11 mouse cellular contexts compared by ENCODE assay signal in the genomic region with DNA sequence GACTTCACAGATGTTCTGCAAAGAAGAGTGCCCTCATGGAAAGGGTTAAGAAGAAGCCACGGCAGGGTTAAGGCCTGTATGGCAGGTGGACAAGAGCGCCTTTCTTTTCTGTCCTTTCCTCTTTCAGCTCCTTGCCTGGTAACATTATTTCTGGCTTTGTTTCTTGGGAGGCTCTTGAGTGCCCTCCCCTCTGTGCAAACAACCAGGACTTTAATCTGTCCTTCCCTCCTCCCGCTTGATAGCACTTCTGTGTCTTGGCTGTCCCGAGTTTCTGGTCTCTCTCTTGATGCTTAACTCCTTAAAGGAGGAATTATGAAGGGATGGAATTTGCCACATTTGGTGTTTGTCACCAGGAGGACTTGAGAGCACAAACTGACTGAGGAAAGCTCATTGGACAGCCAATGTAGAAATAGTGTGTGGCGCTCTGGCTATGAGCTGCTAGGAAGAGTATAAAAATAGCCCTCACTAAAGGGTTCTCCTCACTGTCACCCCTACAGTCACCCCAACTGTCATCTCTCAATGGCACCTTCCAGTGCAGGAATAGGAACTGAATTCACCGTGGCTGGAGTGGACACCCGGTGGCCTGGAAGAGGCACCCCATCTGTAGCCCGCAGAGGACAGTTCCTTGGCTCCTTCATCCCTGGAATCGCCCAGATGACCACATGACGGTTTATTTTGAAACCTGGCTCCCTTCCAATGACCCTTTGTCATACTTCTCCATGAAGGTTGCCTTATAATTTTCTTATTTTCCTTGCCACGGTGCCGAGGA. TPM values are rescaled to one million over a fixed set of nuclear protein-coding genes. Genes with fewer than 3 reads are reported as not detected.
A peak's percentile ranks its signal among the peaks of the same experiment; 100 is the strongest.
DNase-seq lines count a peak whose midpoint lies in the region; ATAC-seq and TF ChIP-seq lines count a peak whose summit lies in the region.
"Had no signal": no experiment of that assay in that cellular context is flagged by ENCODE, and none has a peak within 500 bp of the region (broad histone marks: within the 10 kb centered on the region; RNA-seq: fewer than 3 reads in every experiment).

No protein-coding gene starts in this region.

- WGBS in kidney, embryonic 15.5 days: 72% methylated on average over 12 of the region's 12 CpGs
- 30% methylated on average over 12 of the region's 12 CpGs for WGBS in heart, postnatal 0 days
- WGBS in stomach, postnatal 0 days: 50% methylated on average over 12 of the region's 12 CpGs
- WGBS in midbrain, embryonic 14.5 days: 81% methylated on average over 12 of the region's 12 CpGs
- WGBS in forebrain, embryonic 10.5 days: 85% methylated on average over 12 of the region's 12 CpGs

- H3K4me1 ChIP-seq in kidney, embryonic 15.5 days: no peaks in the 10 kb centered on the region
- H3K4me1 ChIP-seq in heart, postnatal 0 days (ENCODE audit: control insufficient read depth, insufficient read depth): peaks cover 17% of the 10 kb centered on the region
- H3K4me1 ChIP-seq in stomach, postnatal 0 days (replicated peaks; ENCODE audit: control insufficient read depth, insufficient read depth): no peaks in the 10 kb centered on the region
- H3K4me1 ChIP-seq in midbrain, embryonic 14.5 days (ENCODE audit: control insufficient read depth, insufficient read depth, low read length): no peaks in the 10 kb centered on the region
- peaks cover under 1% of the 10 kb centered on the region; the same call in 1 of the 2 replicates for H3K4me1 ChIP-seq in forebrain, embryonic 10.5 days
- H3K4me1 ChIP-seq: embryonic facial prominence, embryonic 13.5 days had no signal

- H3K27me3 ChIP-seq in kidney, embryonic 15.5 days: no peaks in the 10 kb centered on the region
- no peaks in the 10 kb centered on the region for H3K27me3 ChIP-seq in heart, postnatal 0 days (ENCODE audit: control insufficient read depth, insufficient read depth, low read length)
- no peaks in the 10 kb centered on the region for H3K27me3 ChIP-seq in stomach, postnatal 0 days (ENCODE audit: control insufficient read depth, insufficient read depth, low read length)
- H3K27me3 ChIP-seq in midbrain, embryonic 14.5 days (ENCODE audit: control insufficient read depth, insufficient read depth, low read length): no peaks in the 10 kb centered on the region
- no peaks in the 10 kb centered on the region for H3K27me3 ChIP-seq in forebrain, embryonic 10.5 days (ENCODE audit: poor library complexity, severe bottlenecking)
- H3K27me3 ChIP-seq: embryonic facial prominence, embryonic 13.5 days; liver, embryonic 13.5 days had no signal

- no peak for ATAC-seq in kidney, embryonic 15.5 days (replicated peaks; ENCODE audit: low FRiP score)
- ATAC-seq in heart, postnatal 0 days (ENCODE audit: insufficient read depth, low read depth): peak; percentile 83
- ATAC-seq in stomach, postnatal 0 days (ENCODE audit: low FRiP score, low TSS enrichment): peak; percentile 15; the same call in 1 of the 2 replicates
- ATAC-seq in midbrain, embryonic 14.5 days (ENCODE audit: low FRiP score, low TSS enrichment): no peak

- TF ChIP-seq EP300 in heart, postnatal 0 days (IDR thresholded peaks at IDR 0.05; ENCODE audit: low read depth): peak; percentile 66
- no peak for TF ChIP-seq EP300 in stomach, postnatal 0 days (optimal IDR thresholded peaks at IDR 0.05)

- no peak overlapping the region for H3K9ac ChIP-seq in kidney, embryonic 15.5 days
- H3K9ac ChIP-seq in heart, postnatal 0 days (replicated peaks; ENCODE audit: low read depth, low read length): no peak overlapping the region
- H3K9ac ChIP-seq in stomach, postnatal 0 days (ENCODE audit: low read length): no peak overlapping the region
- no peak overlapping the region for H3K9ac ChIP-seq in midbrain, embryonic 14.5 days (replicated peaks; ENCODE audit: low read length)
- H3K9ac ChIP-seq: embryonic facial prominence, embryonic 13.5 days; liver, embryonic 13.5 days had no signal

- no peak overlapping the region for H3K4me3 ChIP-seq in kidney, embryonic 15.5 days (replicated peaks)
- H3K4me3 ChIP-seq in heart, postnatal 0 days (ENCODE audit: low read depth, low read length): no peak overlapping the region
- H3K4me3 ChIP-seq in stomach, postnatal 0 days (ENCODE audit: low read depth, low read length): no peak overlapping the region
- H3K4me3 ChIP-seq in midbrain, embryonic 14.5 days (replicated peaks; ENCODE audit: low read depth, low read length): no peak overlapping the region
- H3K4me3 ChIP-seq in forebrain, embryonic 10.5 days: no peak overlapping the region
- H3K4me3 ChIP-seq: embryonic facial prominence, embryonic 13.5 days; liver, embryonic 13.5 days had no signal

- no peak overlapping the region for H3K27ac ChIP-seq in kidney, embryonic 15.5 days
- H3K27ac ChIP-seq in heart, postnatal 0 days (ENCODE audit: low read depth): peak overlapping the region; percentile 53
- H3K27ac ChIP-seq in stomach, postnatal 0 days (replicated peaks): peak overlapping the region; percentile 56
- no peak overlapping the region for H3K27ac ChIP-seq in midbrain, embryonic 14.5 days (replicated peaks; ENCODE audit: low read depth, low read length)
- no peak overlapping the region for H3K27ac ChIP-seq in forebrain, embryonic 10.5 days
- H3K27ac ChIP-seq: embryonic facial prominence, embryonic 13.5 days; liver, embryonic 13.5 days had no signal

- TF ChIP-seq CTCF in heart, postnatal 0 days (IDR thresholded peaks at IDR 0.05; ENCODE audit: low read depth): no peak
- TF ChIP-seq CTCF in stomach, postnatal 0 days (IDR thresholded peaks at IDR 0.05; ENCODE audit: low read depth): no peak

- peak; percentile 74 for DNase-seq in kidney, adult 18-20 months
- DNase-seq in heart, postnatal 0 days (ENCODE audit: low spot score): peak; percentile 75
- DNase-seq in kidney, postnatal 14 days: peak; percentile 87
- no peak for DNase-seq in stomach, postnatal 0 days (ENCODE audit: low spot score)
- DNase-seq in midbrain, embryonic 14.5 days: no peak
- DNase-seq in forebrain, embryonic 10.5 days (ENCODE audit: extremely low spot score, low spot score): no peak
- DNase-seq in layer of hippocampus, adult 11-12 months (ENCODE audit: low spot score): no peak
- DNase-seq: liver, embryonic 13.5 days; right cerebral cortex, postnatal 14 days had no signal

- no peak overlapping the region for H3K4me2 ChIP-seq in kidney, embryonic 15.5 days
- H3K4me2 ChIP-seq in heart, postnatal 0 days (ENCODE audit: low read depth, low read length): peak overlapping the region; percentile 24; the same call in 1 of the 2 replicates
- H3K4me2 ChIP-seq in stomach, postnatal 0 days (replicated peaks; ENCODE audit: low read depth): no peak overlapping the region
- no peak overlapping the region for H3K4me2 ChIP-seq in midbrain, embryonic 14.5 days (ENCODE audit: low read length)
- H3K4me2 ChIP-seq: embryonic facial prominence, embryonic 13.5 days; liver, embryonic 13.5 days had no signal

- no peaks in the 10 kb centered on the region for H3K9me3 ChIP-seq in kidney, embryonic 15.5 days (replicated peaks)
- H3K9me3 ChIP-seq in heart, postnatal 0 days (replicated peaks; ENCODE audit: control insufficient read depth, low read length): no peaks in the 10 kb centered on the region
- no peaks in the 10 kb centered on the region for H3K9me3 ChIP-seq in stomach, postnatal 0 days (ENCODE audit: control insufficient read depth, low read length)
- no peaks in the 10 kb centered on the region for H3K9me3 ChIP-seq in midbrain, embryonic 14.5 days (ENCODE audit: control insufficient read depth, low read length)
- H3K9me3 ChIP-seq in forebrain, embryonic 10.5 days: no peaks in the 10 kb centered on the region
- H3K9me3 ChIP-seq: embryonic facial prominence, embryonic 13.5 days; liver, embryonic 13.5 days had no signal

- no peaks in the 10 kb centered on the region for H3K36me3 ChIP-seq in kidney, embryonic 15.5 days
- no peaks in the 10 kb centered on the region for H3K36me3 ChIP-seq in heart, postnatal 0 days (replicated peaks; ENCODE audit: control insufficient read depth, insufficient read depth, low read length)
- no peaks in the 10 kb centered on the region for H3K36me3 ChIP-seq in stomach, postnatal 0 days (ENCODE audit: control insufficient read depth, insufficient read depth, low read length)
- no peaks in the 10 kb centered on the region for H3K36me3 ChIP-seq in midbrain, embryonic 14.5 days (ENCODE audit: control insufficient read depth, insufficient read depth, low read length)
- no peaks in the 10 kb centered on the region for H3K36me3 ChIP-seq in forebrain, embryonic 10.5 days (replicated peaks)
- H3K36me3 ChIP-seq: embryonic facial prominence, embryonic 13.5 days; liver, embryonic 13.5 days had no signal

RNA-seq across cellular contexts. Expression of a gene that starts 6.8 kb away (rescaled TPM):
- polyA plus RNA-seq in kidney, embryonic 15.5 days (2015; fragmentation: Nextera tagmentation; extraction: Ambion mirVana): 42.5 and 55.4 TPM in 2 replicates
- total RNA-seq in heart, postnatal 0 days (2014; rRNA removed; ENCODE audit: low replicate concordance): 85.7 and 142 TPM in 2 replicates
- polyA plus RNA-seq in heart, postnatal 0 days (2015; fragmentation: Nextera tagmentation; extraction: Ambion mirVana): 94.1 and 99.9 TPM in 2 replicates
- 91.8 and 97.6 TPM in 2 replicates for polyA plus RNA-seq in stomach, postnatal 0 days (2015; fragmentation: Nextera tagmentation; extraction: Ambion mirVana)
- 8.5 and 8.7 TPM in 2 replicates for polyA plus RNA-seq in midbrain, embryonic 14.5 days (2014; fragmentation: Nextera tagmentation; extraction: Ambion mirVana)
- polyA plus RNA-seq in forebrain, embryonic 10.5 days (2016; fragmentation: Nextera tagmentation; extraction: Ambion mirVana): 9.0 and 9.4 TPM in 2 replicates

RNA-seq across cellular contexts. Expression of a gene that starts 51.3 kb away (rescaled TPM):
- 0.23 and 0.24 TPM in 2 replicates for polyA plus RNA-seq in kidney, embryonic 15.5 days (2015; fragmentation: Nextera tagmentation; extraction: Ambion mirVana)
- total RNA-seq in heart, postnatal 0 days (2014; rRNA removed; ENCODE audit: low replicate concordance): not detected in 2 replicates
- polyA plus RNA-seq in heart, postnatal 0 days (2015; fragmentation: Nextera tagmentation; extraction: Ambion mirVana): 0.18 and 0.20 TPM in 2 replicates
- 0.15 TPM in 2 replicates for polyA plus RNA-seq in stomach, postnatal 0 days (2015; fragmentation: Nextera tagmentation; extraction: Ambion mirVana)
- polyA plus RNA-seq in midbrain, embryonic 14.5 days (2014; fragmentation: Nextera tagmentation; extraction: Ambion mirVana): 0.67 TPM in 1 of 2 replicates, not detected in the other
- 0.19 TPM in 1 of 2 replicates, not detected in the other for polyA plus RNA-seq in forebrain, embryonic 10.5 days (2016; fragmentation: Nextera tagmentation; extraction: Ambion mirVana)

Comparison
In these comparisons a context has a peak if more than half of its experiments do, and no peak if none do; other contexts are left out.
1. DNase-seq: peak in kidney, adult 18-20 months (single experiment), heart, postnatal 0 days (single experiment) and kidney, postnatal 14 days (single experiment); none in stomach, postnatal 0 days (single experiment), midbrain, embryonic 14.5 days (single experiment), forebrain, embryonic 10.5 days (single experiment) and layer of hippocampus, adult 11-12 months (single experiment).
2. ATAC-seq: peak in heart, postnatal 0 days (single experiment) and stomach, postnatal 0 days (single experiment); none in kidney, embryonic 15.5 days (single experiment) and midbrain, embryonic 14.5 days (single experiment).
3. H3K27ac ChIP-seq: peak in heart, postnatal 0 days (single experiment) and stomach, postnatal 0 days (single experiment); none in kidney, embryonic 15.5 days (single experiment), midbrain, embryonic 14.5 days (single experiment) and forebrain, embryonic 10.5 days (single experiment).